Mouse (Mus musculus): Measurements from ENCODE around the gene Mepce. TPM values are rescaled to one million over a fixed set of nuclear protein-coding genes. Genes with fewer than 3 reads are reported as not detected.

Mepce gene
- polyA plus RNA-seq, 1 experiment from 2014 or later, result 10.3 TPM

DNA sequence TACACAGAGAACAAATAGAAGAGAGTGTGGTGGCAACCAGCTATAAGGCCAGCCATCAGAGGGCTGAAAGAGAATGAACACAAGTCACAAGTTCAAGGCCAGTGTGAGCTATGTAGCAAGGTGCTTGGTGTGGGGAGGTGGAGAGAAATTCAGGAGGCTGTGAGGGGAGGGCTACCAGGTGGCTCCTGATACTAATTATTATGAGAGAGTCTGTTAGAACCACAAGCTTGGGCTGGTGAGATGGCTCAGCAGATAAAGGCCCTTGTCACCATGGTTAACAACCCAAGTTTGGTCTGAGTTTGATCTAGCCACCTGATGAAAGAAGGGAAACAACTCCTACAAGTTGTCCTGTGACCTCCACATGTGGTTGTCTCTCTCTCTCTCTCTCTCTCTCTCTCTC is 14.7 kb downstream of the Mepce start:
- no peak overlapping the region for H3K9ac ChIP-seq
- ATAC-seq, result no peak
- no peaks in the 10 kb centered on the region for H3K36me3 ChIP-seq (ENCODE audit: poor library complexity, severe bottlenecking)
- no peaks in the 10 kb centered on the region for H3K9me3 ChIP-seq (replicated peaks)
- no peak overlapping the region for H3K27ac ChIP-seq
- H3K4me1 ChIP-seq, result peaks cover 14% of the 10 kb centered on the region
- no peak overlapping the region for H3K4me3 ChIP-seq
- no peaks in the 10 kb centered on the region for H3K27me3 ChIP-seq
- no peak overlapping the region for H3K4me2 ChIP-seq

DNA sequence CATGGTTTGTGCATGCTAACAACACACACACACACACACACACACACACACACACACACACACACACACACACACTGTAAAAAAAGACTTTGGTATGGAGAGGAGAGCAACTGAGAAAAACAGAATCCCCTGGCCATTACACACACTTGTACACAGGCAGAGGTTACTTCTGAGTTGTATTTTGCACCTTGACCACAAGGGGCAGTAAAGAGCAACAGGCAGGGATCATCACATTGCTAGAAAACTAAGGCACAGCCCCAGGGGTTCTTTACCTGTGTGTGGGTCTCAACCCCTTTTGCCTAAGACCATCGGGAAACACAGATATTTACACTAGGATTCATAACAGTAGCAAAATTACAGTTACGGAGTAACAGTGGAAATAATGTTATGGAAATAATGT is 16.7 kb downstream of the Mepce start:
- Histone ChIP-seq H3K4me2 (no peak overlapping the region), H3K27me3 (no peaks in the 10 kb centered on the region), H3K9me3 (replicated peaks) (no peaks in the 10 kb centered on the region; the same call in 1 of the 2 replicates), H3K4me3 (no peak overlapping the region), H3K9ac (no peak overlapping the region), H3K4me1 (peaks cover 6% of the 10 kb centered on the region; the same call in 1 of the 2 replicates), H3K36me3 (ENCODE audit: poor library complexity, severe bottlenecking) (no peaks in the 10 kb centered on the region), H3K27ac (no peak overlapping the region)
- peak; percentile 41; the same call in 1 of the 2 replicates for ATAC-seq
- WGBS, result 50% methylated on average over 2 of the region's 2 CpGs

DNA sequence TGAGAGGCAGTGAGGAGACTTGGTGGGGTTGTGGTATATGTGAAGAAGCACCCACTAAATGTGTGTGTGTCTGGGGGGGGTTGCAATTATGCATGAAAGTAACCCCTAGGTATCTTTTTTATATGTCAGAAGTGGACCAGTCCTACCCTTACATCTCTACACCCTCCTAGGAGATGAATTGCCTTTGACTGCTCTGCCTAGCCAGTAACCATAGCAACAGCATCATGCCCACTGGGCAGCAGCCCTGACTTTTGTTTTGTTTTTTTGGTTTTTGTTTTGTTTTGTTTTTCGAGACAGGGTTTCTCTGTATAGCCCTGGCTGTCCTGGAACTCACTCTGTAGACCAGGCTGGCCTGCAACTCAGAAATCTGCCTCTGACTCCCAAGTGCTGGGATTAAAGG is 19.0 kb downstream of the Mepce start:
- no peak overlapping the region for H3K9ac ChIP-seq
- no peaks in the 10 kb centered on the region for H3K27me3 ChIP-seq
- no peak overlapping the region for H3K4me2 ChIP-seq
- H3K9me3 ChIP-seq (replicated peaks), result no peaks in the 10 kb centered on the region; the same call in 1 of the 2 replicates
- no peaks in the 10 kb centered on the region for H3K36me3 ChIP-seq (ENCODE audit: poor library complexity, severe bottlenecking)
- H3K27ac ChIP-seq, result 0 out of 2 replicates have a peak overlapping the region, but pooled peaks have one; percentile 19
- 20% methylated on average over 1 of the region's 1 CpGs for WGBS
- peaks cover 10% of the 10 kb centered on the region; the same call in 1 of the 2 replicates for H3K4me1 ChIP-seq
- H3K4me3 ChIP-seq, result no peak overlapping the region
- no peak for ATAC-seq

DNA sequence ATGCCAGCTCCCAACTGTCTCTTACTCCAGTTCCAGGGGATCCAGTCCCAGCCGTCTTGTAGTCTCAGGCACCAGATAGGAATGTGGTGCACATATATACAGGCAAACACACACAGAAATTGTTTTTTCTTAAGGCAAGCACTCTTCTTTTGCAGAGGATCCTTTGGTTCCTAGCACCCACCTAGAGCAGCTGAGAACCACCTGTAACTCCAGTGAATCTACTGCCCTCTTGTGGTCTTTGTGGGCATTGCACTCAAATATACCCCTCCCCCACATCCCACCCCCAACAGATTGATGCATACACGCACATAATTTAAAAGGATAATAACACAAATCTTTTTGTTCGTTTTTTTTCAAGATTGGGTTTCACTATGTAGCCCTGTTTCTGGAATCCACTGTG is 21.2 kb downstream of the Mepce start:
- Histone ChIP-seq H3K4me3 (no peak overlapping the region), H3K27me3 (no peaks in the 10 kb centered on the region), H3K9ac (no peak overlapping the region), H3K4me2 (no peak overlapping the region), H3K9me3 (replicated peaks) (no peaks in the 10 kb centered on the region; the same call in 1 of the 2 replicates), H3K36me3 (ENCODE audit: poor library complexity, severe bottlenecking) (no peaks in the 10 kb centered on the region), H3K4me1 (peaks cover 10% of the 10 kb centered on the region; the same call in 1 of the 2 replicates), H3K27ac (no peak overlapping the region)
- WGBS, result 64% methylated on average over 3 of the region's 3 CpGs
- no peak for ATAC-seq

DNA sequence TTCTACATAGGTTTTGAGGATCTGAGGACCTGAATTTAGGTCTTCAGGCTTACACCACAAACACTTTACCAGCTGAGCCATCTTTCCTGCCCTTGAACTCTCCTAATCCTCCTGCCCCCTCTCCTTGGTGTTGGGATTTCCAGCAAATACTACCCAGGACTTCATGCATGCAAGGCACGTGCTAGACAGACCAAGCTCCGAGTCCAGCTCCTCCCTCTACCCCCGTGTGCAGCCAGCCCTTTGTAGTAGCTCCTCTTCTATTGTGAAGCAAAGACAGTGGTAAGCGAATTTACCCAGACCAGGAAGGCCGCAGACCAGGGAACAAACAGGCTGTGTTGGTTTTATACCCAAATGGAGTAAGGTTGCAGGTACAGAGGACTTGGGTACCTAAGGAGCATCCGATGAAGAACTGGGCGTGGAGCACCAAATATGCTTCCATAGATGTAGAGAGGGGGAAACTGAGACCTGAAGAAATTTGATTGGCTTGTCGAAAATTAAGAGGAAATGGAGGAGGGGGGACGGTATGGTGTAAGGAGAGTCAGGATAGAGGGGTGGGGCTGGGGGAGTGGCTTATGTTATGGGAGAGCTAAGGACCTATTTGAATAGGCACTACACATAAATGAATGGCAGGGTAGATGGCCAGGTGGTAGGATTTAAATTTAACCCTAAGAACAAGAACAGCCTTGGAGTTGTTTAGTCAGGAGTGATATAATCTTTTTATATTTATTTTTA is 22.7 kb downstream of the Mepce start:
- no peak overlapping the region for H3K4me3 ChIP-seq
- H3K27ac ChIP-seq, result no peak overlapping the region
- peaks cover 17% of the 10 kb centered on the region for H3K4me1 ChIP-seq
- H3K9me3 ChIP-seq (replicated peaks), result no peaks in the 10 kb centered on the region; the same call in 1 of the 2 replicates
- H3K27me3 ChIP-seq, result no peaks in the 10 kb centered on the region
- H3K4me2 ChIP-seq, result no peak overlapping the region
- H3K36me3 ChIP-seq (ENCODE audit: poor library complexity, severe bottlenecking), result no peaks in the 10 kb centered on the region
- ATAC-seq, result no peak
- WGBS, result 55% methylated on average over 9 of the region's 9 CpGs
- H3K9ac ChIP-seq, result no peak overlapping the region

DNA sequence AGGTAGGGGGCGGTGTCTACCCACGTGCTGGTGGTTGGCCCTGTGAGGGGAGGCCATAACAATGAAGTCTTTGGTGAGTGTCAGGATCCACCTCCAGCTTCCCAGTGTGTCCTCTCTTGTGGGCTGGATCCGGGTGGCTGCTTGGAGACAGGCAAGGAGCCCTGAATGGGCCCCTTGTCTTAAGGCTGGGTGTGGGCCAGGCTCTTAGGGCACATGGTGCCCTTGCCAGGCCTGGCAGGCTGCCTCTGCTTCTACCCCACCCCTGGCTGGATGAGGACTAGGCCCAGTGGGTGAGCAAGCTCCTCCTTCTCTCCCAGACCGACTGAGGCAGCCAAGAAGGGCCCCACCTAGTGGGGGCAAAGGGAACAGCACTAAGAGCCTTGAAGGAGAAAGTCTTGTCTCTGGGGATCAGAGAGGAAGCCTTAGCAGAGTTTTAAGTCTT is 27.5 kb downstream of the Mepce start:
- H3K4me1 ChIP-seq, result peaks cover 57% of the 10 kb centered on the region
- ATAC-seq, result peak; percentile 86
- H3K36me3 ChIP-seq (ENCODE audit: poor library complexity, severe bottlenecking), result peaks cover 29% of the 10 kb centered on the region
- WGBS, result 19% methylated on average over 4 of the region's 4 CpGs
- peak overlapping the region; percentile 59 for H3K27ac ChIP-seq
- no peak overlapping the region; the same call in 1 of the 2 replicates for H3K9ac ChIP-seq
- no peaks in the 10 kb centered on the region for H3K27me3 ChIP-seq
- no peaks in the 10 kb centered on the region for H3K9me3 ChIP-seq (replicated peaks)
- H3K4me2 ChIP-seq, result no peak overlapping the region
- no peak overlapping the region for H3K4me3 ChIP-seq

DNA sequence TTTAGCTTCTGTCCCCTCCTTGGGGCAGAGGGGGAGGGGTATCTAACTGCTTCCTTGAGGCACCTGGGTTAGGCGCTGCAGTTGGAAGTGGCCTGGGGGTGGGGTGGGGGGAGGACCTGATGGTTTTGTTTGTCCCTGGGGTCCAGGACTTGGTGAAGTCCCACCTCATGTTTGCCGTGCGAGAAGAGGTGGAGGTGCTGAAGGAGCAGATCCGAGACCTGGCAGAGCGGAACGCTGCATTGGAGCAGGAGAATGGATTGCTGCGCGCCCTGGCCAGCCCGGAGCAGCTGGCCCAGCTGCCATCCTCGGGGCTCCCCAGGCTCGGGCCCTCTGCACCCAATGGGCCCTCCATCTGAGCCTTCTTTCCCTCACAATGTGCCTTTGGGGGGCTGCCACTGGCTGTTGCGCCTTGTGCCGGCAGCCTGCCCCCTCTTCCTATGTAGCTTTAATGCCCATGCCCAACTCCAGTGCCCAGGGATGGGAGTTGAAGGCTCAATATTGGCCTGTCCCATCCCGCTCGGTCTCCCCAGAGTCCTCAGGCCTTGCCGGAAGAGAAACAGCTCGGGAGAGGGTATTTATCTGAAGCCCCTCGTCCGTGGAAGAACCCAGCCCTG is 28.4 kb downstream of the Mepce start:
- no peak for ATAC-seq
- Histone ChIP-seq H3K4me3 (no peak overlapping the region), H3K4me2 (no peak overlapping the region), H3K36me3 (ENCODE audit: poor library complexity, severe bottlenecking) (peaks cover 33% of the 10 kb centered on the region), H3K9me3 (replicated peaks) (no peaks in the 10 kb centered on the region), H3K27me3 (no peaks in the 10 kb centered on the region), H3K9ac (peak overlapping the region; percentile 18; the same call in 1 of the 2 replicates), H3K27ac (peak overlapping the region; percentile 59), H3K4me1 (peaks cover 53% of the 10 kb centered on the region)
- WGBS, result 92% methylated on average over 19 of the region's 19 CpGs

DNA sequence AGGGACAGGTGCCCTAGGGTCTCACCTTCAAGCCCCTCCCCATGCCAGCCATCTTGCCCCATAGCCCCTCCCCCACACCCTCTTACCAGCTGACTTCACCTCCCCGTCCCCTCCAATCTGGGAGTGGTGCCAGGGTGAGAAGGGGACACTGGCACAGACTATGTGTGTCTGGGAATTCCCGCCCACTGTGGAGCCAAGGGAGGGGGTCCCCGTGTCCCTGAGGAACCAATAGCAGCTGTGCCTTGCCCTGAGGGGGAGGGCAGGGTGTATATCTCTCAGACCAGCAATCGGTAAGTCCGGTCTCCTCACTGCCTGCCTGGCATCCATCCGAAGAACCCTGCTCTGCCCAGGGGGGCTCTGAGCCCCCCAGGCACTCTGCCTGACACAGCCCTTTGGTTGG is 29.6 kb downstream of the Mepce start:
- peak overlapping the region; percentile 9; the same call in 1 of the 2 replicates for H3K9ac ChIP-seq
- H3K27ac ChIP-seq, result 0 out of 2 replicates have a peak overlapping the region, but pooled peaks have one; percentile 1
- no peaks in the 10 kb centered on the region for H3K27me3 ChIP-seq
- H3K36me3 ChIP-seq (ENCODE audit: poor library complexity, severe bottlenecking), result peaks cover 44% of the 10 kb centered on the region
- no peaks in the 10 kb centered on the region for H3K9me3 ChIP-seq (replicated peaks)
- 53% methylated on average over 6 of the region's 6 CpGs for WGBS
- H3K4me2 ChIP-seq, result no peak overlapping the region; the same call in 1 of the 2 replicates
- no peak overlapping the region for H3K4me3 ChIP-seq
- H3K4me1 ChIP-seq, result peaks cover 53% of the 10 kb centered on the region
- ATAC-seq, result peak; percentile 57

DNA sequence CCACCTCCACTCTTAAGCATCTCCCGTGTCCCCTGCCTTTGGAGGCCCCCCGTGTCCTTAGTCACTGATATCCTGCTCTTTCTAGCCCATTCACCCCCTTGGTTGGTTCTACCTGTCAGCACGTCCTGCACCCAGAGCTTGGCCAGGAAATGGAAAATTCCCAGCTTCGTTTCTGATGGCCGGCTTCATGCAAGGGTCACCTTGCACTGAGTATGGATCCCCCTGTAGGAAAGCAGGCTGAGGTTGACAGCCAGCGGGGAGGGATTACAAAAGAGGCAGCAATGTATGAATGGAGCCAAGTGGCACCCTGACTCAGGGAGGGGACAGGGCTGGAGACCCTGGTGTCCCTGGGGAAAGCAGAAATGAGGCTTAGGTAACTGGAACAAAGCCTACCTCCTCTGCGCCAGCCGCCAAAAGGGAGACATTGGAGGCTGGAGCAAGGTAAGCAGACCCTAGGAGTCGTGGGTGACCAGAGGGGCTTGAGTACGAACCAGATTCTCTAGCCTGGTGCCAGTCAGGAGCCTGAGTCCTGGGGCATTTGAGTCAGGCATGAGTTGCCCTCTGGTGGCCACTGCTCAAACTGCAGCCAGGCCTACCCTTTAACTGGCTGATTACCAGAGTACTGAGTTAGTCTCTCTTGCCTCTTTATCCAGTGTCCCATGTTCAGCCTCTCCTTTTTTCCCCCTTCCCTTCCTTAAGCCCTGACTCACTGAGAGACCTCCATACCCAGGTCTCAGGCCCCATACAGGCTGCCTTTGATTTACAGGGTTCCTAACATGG is 30.4 kb downstream of the Mepce start:
- H3K9me3 ChIP-seq (replicated peaks), result no peaks in the 10 kb centered on the region
- peaks cover 53% of the 10 kb centered on the region for H3K4me1 ChIP-seq
- 44% methylated on average over 10 of the region's 10 CpGs for WGBS
- peak overlapping the region; percentile 21; the same call in 1 of the 2 replicates for H3K9ac ChIP-seq
- peak overlapping the region; percentile 62 for H3K27ac ChIP-seq
- peaks cover 52% of the 10 kb centered on the region for H3K36me3 ChIP-seq (ENCODE audit: poor library complexity, severe bottlenecking)
- peak; percentile 64 for ATAC-seq
- no peaks in the 10 kb centered on the region for H3K27me3 ChIP-seq
- H3K4me2 ChIP-seq, result no peak overlapping the region
- no peak overlapping the region for H3K4me3 ChIP-seq

DNA sequence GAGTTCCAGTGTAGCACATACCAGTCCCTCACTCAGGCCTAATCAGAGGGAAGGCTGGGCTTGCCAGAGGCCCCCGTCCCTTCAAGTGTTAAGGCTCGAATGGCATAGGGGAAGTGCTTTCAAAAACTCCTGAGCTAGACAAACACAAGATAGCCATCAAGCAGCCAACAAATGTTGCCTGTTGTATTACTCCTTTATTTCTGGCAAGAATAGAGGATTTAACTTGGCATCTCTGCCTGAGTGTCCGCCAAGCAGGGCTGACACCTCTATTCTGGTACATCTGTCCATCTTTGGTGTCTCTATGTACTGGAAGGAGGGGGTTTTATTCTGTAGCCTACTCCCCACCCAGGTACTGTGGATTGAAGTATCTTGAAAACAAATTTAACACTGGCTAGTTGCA is 31.3 kb downstream of the Mepce start:
- H3K36me3 ChIP-seq (ENCODE audit: poor library complexity, severe bottlenecking), result peaks cover 61% of the 10 kb centered on the region
- H3K27me3 ChIP-seq, result no peaks in the 10 kb centered on the region
- H3K4me3 ChIP-seq, result no peak overlapping the region
- no peaks in the 10 kb centered on the region for H3K9me3 ChIP-seq (replicated peaks)
- H3K27ac ChIP-seq, result peak overlapping the region; percentile 62
- H3K9ac ChIP-seq, result no peak overlapping the region
- no peak for ATAC-seq
- WGBS, result 63% methylated on average over 3 of the region's 3 CpGs
- H3K4me2 ChIP-seq, result no peak overlapping the region
- peaks cover 53% of the 10 kb centered on the region for H3K4me1 ChIP-seq

DNA sequence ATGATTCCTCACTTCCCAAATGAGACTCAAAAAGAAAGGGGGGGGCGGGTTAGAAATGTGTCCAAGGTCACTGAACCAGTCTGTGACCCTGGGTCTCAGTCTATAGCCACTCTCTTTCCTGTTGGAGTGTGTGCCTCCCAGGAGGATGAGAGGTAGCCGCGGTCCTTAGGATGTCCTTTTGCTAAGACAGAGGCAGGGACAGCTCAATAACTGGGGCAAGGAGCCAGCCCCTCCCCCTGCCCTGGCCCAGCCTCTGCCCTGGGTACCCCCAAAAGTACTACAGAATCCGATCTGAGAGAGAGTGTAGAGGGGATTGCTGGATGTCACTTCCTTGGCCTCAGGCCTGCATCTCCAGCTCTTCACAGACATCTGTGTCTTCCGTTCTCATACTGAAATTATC is 32.0 kb downstream of the Mepce start:
- Histone ChIP-seq H3K4me1 (peaks cover 52% of the 10 kb centered on the region), H3K36me3 (ENCODE audit: poor library complexity, severe bottlenecking) (peaks cover 65% of the 10 kb centered on the region), H3K4me3 (no peak overlapping the region), H3K9me3 (replicated peaks) (no peaks in the 10 kb centered on the region), H3K27ac (peak overlapping the region; percentile 62), H3K9ac (no peak overlapping the region), H3K27me3 (no peaks in the 10 kb centered on the region), H3K4me2 (no peak overlapping the region; the same call in 1 of the 2 replicates)
- ATAC-seq, result no peak
- WGBS, result 86% methylated on average over 5 of the region's 5 CpGs

Data from forebrain, embryonic 13.5 days (tissue).